Mouse (Mus musculus) thymus, postnatal 4 days (tissue): Measurements from ENCODE around the gene Zfp385c.

Source experiments
- DNase-seq: peaks from one replicate; pipeline ENCODE4 v3.0.0; 2021

Gene Zfp385c

GRCm38 (mm10) chr11:100692164-100692616, at the start of gene Zfp385c:
TSS of gene Zfp385c (minus strand) at chr11:100692455.
- peak; percentile 74 for DNase-seq

GRCm38 (mm10) chr11:100741348-100741747, 49.1 kb upstream of the Zfp385c start:
- no peak for DNase-seq

GRCm38 (mm10) chr11:100738749-100739148, 46.5 kb upstream of the Zfp385c start:
- peak; percentile 37 for DNase-seq

DNA sequence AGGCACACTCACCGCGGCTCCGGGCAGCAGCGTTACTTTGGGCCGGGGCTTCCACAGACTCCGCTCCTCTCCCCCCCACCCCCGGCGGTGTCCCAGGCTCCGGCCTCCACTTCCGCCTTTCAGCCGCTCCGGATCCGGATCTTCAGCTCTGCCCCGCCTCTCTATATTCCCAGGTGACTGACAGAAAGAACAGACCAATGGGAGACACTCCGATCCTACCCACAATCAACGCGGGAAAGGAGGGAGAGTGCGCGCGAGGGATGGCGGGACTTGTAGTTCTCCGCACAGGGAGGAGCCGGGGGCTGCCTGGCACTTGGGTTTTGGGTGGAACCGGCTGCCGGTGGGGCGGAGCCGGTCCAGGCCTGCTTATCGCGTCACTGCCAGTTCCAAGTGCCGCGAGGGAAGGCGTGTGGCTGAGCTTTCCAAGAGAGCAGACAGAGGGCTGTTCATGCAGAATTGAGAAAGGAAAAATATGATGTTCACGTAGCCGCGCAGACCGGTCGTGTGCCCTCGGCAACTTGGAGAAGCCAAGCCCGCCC, 45.9 kb upstream of the Zfp385c start, which contains the start of gene Rab5c:
TSS of gene Rab5c (minus strand) at position 150 of the 539 bp plus-strand sequence.
- DNase-seq = peak; percentile 96

- DNase-seq = no peak
These were observed 45.0 kb upstream of the Zfp385c start for GRCm38 (mm10) chr11:100737105-100737733.

- DNase-seq = no peak
These were observed 44.5 kb upstream of the Zfp385c start for GRCm38 (mm10) chr11:100736746-100737080.

GRCm38 (mm10) chr11:100735954-100736745, 43.9 kb upstream of the Zfp385c start:
- DNase-seq = peak; percentile 31

GRCm38 (mm10) chr11:100735134-100735865, 43.0 kb upstream of the Zfp385c start:
- no peak for DNase-seq

DNA sequence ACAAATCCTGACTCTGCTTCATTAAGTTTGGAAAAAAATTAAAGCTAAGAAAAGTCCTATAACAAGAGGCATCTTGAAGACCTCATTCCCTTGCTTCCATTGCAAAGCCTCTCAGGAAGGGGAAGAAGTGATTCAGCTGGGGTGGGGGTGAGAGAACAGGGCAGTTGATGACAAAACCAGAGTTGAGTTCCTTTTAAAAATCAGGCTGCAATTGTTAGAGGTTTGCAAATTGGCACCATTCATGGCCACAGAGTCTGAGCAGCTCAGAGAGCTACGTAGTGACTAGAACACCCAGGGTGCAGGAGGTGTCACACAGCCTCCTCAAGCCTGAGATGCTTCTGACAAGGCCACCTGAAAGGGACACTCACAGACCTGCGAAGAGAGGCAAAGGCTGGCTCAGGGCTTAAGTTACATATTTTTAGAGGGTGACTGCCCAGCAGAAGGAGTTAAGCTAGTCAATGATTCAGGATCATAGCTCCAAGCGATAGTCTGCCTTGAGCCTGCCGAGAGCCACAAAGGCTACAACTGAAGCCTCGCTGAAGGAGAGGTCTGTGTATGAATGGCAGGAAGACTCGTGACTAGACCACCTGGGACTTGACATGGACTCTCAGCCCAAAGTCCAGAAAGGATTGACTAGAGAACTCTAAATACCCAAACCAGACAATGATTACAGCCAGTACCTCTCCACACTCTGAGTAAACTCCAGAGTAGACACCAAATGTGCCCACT, 38.4 kb upstream of the Zfp385c start:
- DNase-seq = no peak

- no peak for DNase-seq
These were observed 37.7 kb upstream of the Zfp385c start for GRCm38 (mm10) chr11:100729976-100730375.

DNA sequence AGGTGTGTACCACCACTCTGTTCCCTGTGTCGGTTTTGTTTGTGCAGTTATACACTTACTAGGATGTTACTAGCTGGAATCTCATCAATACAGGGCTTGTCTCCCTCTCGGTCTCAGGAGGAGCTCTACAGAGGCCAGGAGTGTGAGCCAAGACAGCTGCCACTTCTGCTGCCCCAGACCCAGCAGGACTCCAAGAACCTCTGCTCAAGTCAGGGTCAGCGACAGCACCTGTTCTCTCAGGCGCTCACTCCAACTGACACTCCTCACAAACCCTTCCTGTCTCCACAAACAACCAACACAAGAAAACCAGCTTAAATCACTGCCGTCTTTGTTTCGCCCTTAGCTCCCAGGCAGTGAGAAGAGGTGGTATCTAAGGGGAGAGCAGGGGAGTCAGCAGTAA, 36.3 kb upstream of the Zfp385c start:
- DNase-seq = no peak

- no peak for DNase-seq
These were observed 34.9 kb upstream of the Zfp385c start for GRCm38 (mm10) chr11:100727201-100727600.

GRCm38 (mm10) chr11:100724919-100725512, 32.8 kb upstream of the Zfp385c start:
- DNase-seq = no peak

- DNase-seq = no peak
These were observed 30.3 kb upstream of the Zfp385c start for GRCm38 (mm10) chr11:100722493-100723028.

DNA sequence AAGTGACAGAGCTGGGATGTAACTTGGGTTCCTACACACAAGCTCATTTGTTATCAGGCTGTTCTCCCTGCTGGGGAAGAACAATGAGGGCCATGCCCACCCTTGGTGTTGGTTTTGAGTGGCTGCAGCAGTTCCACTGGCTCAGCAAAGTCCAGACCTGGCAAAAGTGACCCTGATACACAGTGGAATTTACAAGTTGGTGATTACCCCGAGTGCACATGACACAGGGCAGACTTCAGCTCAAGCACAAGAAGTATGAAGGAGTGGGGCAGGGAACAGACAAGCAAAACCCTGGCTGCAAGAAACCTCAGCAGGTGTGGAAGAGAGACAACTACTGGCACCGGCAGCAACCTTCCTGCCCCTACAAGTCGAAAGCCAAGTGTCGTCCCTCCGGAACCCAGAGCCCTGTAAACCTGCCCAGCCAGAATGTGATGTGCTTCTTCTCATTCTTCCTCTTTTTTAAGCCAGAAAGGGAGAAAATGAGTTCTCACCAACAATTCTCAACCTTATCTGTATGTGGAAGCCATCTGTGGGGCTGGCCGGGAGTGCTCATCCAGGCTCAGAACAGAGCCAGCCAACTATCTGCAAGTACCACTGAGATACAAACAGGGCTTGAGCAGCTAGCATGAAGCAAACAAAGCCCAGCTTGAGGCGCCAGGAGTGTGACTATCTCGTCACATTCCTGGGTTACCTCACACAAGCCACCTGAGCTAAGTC, 29.7 kb upstream of the Zfp385c start:
- DNase-seq = peak; percentile 47

DNA sequence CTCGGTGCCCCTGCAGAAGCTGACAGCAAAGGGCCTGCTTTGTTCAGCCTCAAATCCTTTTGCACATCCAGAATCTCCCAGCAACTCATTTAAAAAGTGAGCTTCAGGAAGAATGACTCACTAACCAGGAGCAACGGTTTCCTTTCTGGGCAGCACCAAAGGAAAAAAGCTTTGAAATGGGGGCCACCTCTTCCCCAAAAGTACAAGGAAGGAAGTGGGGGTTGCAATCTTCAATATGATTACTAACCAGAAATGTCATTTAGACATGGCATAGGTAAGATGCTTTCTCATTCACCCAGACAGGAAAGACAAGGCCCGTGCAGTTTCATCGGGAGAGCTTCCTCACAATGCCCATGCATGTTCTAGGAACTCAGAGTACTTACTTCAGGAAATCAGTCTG, 29.0 kb upstream of the Zfp385c start:
- no peak for DNase-seq

- no peak for DNase-seq
These were observed 28.1 kb upstream of the Zfp385c start for GRCm38 (mm10) chr11:100720345-100720744.

- no peak for DNase-seq
These were observed 27.6 kb upstream of the Zfp385c start for GRCm38 (mm10) chr11:100719893-100720292.

DNA sequence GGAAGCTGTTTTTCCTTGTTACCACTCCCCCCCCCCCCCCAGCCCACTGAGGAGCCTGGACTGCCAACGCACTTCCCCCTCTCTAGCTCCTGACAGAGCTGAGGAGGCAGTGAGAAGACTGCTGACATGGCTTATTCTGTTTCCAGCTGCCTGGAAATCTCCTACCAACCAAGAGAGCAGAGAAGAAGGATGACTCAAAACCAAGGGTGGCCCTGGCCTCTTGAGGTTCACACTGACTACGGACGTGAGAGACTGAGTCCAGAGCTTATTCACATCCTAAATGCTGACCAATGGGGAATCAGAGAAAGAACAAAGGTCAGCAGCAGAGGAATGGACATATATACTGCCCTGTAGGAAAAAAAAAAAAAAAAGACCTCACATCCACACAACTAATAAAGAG, 27.1 kb upstream of the Zfp385c start:
- no peak for DNase-seq

DNA sequence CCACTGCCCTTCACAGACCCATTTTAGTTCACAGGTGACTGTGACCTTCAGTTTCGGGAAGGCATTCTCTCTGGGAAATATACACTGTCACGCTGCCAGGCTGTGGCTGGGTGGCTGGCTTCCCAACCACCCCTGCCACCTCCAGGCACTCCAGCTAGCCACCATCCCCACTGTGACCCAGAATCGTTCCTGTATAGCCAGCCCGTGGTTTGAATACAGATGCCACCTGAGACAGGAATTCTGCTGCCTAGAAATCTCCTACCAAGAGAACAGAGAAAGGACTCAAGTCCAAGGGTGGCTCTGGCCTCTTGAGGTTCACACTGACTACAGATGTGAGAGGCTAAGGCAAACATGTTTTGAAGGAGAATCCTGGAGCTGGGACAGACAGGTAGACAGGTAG, 26.6 kb upstream of the Zfp385c start:
- DNase-seq = no peak

GRCm38 (mm10) chr11:100718462-100718861, 26.2 kb upstream of the Zfp385c start:
- DNase-seq = no peak
